Mouse (Mus musculus) Muller cell, postnatal 12 days (primary cell): ENCODE data around the gene Irx5.

Source experiments
- DNase-seq: peaks from one replicate; pipeline ENCODE4 v3.0.0-alpha.2; 2015; ENCODE audit errors: inconsistent ontology term

Irx5 gene

GRCm38 (mm10) chr8:92360083-92360861 lies 2.8 kb downstream of the Irx5 start:
- DNase-seq, result peak; percentile 61

DNA sequence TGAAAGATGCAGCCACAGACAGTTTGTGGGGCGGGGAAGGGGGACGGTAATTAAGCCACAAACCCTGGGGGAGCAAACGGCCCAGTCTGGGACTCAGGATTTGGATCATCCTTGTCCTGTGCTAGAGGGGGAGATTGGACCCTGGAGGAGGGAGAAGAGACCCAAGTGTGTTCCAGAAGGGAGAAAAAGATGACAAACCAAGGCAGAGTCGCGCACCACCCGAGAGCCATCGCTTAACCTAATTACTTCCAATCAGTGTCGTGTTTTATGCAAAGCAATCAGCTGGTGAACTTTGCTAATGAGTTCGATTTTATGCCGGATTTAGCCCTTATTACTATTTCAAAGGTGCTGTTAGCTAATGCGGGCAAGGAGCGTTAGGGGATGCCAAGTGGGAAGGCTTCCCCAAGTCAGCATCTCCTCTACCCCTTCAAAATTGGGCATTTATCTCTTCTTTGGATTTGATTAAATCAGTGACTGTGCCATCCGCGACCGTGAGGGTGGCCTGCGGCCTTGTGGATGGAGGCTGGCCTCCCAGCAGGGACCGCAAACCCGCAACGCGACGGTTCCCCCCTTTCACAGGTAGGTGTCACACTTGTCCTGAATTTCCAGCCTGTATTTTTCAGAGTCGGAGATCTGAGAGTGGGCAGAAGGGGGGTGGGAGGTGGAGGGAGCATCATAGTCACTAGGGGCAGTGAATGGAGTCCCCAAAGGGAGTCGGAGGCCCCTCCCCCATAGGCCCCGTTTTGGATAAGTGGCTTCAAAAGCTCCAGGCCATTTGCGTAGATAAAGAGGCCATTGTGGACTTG lies 4.3 kb downstream of the Irx5 start:
- DNase-seq, result peak; percentile 97

- peak; percentile 69 for DNase-seq
Observed at GRCm38 (mm10) chr8:92362396-92363115, 5.1 kb downstream of the Irx5 start.

- peak; percentile 64 for DNase-seq
Observed at GRCm38 (mm10) chr8:92363217-92364147, 6.1 kb downstream of the Irx5 start.

DNA sequence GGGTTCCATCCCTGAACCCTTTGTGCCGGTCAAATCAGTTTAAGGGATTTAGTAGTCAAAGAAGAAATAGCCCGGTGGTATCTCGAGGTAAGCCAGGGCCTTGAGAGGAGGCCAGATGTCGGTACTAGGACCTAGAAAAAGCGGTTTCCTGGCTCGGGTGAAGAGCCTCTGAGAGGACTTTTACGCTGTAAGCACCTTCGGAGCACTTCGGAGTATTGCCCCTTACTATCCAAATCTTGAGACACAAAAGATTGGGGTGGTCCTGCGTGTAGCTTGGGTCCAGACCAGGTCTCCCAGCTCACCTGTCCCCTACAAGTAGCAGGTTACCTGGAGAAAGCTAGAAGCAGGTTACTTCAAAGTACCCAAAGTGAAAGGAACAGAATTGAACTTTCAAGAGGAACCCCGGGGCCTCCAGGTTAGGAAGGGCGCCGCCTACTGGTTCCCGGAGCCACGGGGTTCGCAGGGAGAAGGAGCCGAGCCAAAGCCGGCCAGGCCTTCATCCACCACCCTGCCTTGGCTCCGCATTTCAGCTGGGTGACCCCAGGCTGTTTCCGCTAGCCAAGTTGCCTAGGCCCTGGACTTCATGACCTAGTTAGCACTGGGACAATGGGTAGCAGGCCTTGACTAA lies 6.8 kb downstream of the Irx5 start:
- DNase-seq, result peak; percentile 94

DNA sequence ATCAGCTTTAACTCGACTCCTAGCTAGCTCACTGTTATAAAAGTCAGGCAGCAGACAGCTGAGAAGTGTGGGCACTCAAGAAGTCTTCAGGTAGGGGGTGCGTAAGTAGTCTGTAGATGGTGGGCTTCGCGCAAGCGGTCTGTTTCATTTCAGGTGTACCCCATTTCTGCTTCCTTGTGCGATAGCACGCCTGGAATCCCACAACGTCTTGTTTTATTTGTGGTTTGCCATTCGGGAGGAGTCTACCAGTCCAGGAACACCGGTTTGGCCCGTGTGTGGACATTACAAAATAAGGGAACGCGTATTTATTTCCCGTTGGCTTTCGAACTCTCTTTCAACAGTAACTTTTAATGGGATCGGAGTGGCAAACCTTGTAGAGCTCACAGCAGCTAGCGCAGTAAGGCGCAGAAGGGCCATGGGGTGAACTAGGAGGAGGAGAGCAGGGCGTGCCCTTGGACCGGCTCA lies 7.4 kb downstream of the Irx5 start:
- peak; percentile 78 for DNase-seq

DNA sequence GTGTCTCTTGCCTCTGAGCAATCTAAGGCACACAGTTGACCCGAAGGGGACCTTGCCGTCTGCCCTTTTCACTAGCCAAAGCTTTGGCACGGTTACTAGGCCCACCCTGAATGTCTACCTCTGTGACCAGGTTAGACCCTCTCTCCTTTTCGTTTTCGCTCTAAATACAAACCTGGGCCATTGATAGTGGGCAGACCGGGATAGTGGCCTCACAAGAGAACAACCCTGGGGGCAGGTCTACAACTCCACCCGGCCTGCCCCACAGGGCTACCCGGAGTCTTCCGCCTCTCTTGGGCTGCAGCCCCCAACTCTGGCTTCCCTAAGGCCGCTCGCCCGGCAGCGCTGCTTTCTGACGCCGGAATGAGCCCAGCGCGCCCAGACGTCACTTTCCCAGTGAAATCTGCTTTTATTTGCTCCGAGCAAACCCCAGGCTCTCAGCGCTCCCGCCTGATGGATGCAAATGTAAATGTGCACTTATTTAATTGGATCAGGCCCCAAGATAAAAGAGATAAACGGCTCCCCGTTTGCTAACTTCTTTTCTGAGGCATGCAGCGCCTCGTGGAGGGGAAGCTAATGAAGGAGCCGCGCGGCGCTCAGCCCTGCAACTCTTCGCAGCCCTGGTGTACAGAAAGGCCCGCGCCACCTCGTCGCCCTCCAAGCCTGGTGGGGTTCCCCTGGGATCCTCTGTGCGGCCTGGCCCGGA lies 8.0 kb downstream of the Irx5 start:
- DNase-seq, result no peak

DNA sequence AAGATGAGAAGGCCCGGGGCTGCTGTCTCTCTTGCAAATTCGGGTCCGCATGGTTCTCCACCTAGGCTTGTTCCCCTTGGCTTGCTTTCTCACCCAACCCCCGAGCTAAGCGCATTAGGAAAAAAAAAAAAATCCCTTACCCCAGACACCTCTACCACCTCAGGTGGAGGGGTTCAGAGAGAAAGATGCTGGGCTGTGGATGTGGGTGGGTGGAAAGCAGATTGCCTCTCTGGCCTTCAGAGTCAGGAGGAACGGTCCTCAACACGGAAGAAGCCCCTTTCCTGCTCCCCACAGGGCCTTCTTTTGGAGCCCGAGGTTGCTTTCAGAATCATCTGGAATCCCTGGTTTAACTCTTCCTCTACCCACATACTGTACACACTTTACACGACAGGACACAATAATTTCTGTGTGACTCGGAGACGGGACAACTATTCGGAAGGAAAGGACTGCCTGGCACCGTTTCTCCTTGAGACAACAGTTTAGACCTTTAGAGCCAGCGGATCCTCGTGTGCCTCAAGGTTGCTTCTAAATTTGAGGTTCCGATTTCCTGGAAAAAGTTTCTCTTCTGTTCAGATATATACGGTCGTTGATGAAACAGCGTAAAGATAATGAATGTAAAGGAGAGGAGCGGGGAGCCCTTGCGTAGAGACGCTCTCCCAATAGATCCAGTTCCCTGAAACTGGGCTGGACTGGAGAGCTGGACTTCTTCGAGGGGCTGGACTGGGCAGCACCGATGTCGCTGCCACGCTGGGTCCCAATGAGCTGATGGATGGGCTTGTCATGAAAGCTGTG lies 8.7 kb downstream of the Irx5 start:
- DNase-seq, result peak; percentile 59

DNA sequence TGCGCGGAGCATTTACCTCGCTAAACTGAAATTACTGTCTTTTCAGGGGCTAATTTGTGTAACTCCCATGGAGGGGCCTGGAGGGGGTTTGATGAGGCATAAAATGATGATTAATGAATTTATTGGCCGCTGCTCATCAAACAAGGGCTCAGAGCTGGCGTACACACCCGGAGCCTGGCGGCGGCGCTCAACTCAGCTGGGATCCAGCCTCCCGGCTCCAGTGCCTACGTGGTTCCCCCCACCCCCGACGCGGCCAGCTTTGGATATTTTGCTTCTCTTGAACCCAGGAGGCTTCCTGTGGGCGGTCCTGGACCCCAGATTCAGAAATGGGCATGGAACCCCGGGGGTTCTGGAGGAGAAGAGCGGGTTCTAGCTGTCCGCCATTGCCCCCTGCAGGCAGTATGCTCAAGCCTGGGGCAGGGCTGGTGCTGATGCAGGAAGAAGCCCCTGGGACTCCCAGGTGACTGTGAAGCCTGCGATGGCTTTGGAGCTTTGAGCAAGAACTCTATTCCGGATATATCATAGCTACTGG lies 9.4 kb downstream of the Irx5 start:
- peak; percentile 79 for DNase-seq

GRCm38 (mm10) chr8:92379524-92379923 lies 22.1 kb downstream of the Irx5 start:
- no peak for DNase-seq

DNA sequence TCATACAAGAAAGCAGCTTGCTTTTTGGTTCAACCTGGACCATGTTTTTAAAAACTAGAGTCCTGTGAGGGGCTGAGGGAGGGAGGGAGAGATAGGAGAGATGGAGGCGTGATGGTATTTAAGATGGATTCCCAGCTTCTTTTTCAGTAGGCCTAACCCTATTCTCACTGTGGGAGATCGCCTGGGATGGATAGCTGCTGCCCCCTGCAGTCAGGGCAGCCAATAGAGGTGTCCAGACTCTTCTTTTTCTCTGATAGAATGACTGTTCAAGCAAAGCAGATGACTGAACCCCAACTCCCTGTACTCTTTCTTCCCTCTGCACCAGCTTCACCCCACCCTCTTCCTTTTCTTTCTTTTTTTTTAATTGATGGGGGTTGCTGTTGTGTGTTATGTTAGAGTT lies 23.1 kb downstream of the Irx5 start:
- no peak for DNase-seq

DNA sequence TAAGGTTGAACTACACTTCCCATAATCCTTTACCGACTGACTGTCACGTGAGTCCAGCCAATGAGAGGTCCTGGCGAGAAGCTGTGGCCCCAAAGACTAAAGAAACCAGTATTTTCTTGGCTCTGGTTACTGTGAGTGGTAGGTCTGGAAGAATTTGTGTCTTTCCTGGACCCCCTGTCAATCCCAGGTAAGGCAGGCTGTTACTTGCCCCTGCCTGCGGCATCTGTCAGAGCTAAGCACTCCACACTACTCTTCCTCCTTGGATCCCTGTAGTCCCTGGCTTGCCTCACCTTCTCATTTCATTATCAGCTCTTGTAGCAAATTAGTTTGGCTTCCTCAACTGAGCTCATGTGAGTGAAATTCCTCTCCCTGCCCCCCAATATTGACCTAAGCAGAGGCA lies 30.5 kb downstream of the Irx5 start:
- no peak for DNase-seq

DNA sequence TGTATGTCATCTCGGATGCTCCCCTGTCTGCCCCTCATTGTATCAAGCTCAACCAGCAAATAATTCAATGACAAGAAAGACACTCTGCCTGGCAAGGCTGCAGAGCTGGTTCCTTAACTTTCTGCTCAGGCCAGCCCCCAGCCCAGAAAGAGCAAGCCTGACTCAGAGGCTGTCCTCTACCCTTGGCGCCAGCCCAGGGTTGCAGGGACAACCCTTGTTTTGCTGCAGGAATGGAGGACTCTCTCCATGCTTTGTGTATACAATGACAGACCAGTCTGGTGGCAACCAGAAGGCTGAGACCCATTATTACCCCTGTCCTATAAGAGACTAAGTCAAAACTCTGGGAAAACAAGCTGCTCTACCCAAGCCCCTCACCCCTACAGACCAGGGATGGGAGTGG lies 46.8 kb downstream of the Irx5 start:
- DNase-seq, result no peak

GRCm38 (mm10) chr8:92408092-92408491 lies 50.7 kb downstream of the Irx5 start:
- peak; percentile 88 for DNase-seq

GRCm38 (mm10) chr8:92413583-92413982 lies 56.2 kb downstream of the Irx5 start:
- DNase-seq, result peak; percentile 62

- no peak for DNase-seq
Observed at GRCm38 (mm10) chr8:92420666-92421065, 63.2 kb downstream of the Irx5 start.
